Mouse (Mus musculus) small intestine, adult 2 months (tissue): ENCODE measurements around the gene Cyp4x1. TPM values are rescaled to one million over a fixed set of nuclear protein-coding genes. Genes with fewer than 3 reads are reported as not detected.
A peak's percentile ranks its signal among the peaks of the same experiment; 100 is the strongest.

Source experiments
- H3K27ac ChIP-seq: fragments of 200-500 bp; 2 replicates; pipeline ENCODE4 v1.5.1; 2012; ENCODE audit warnings: low read depth, low read length, control low read depth, inconsistent platforms; ENCODE audit not compliant: insufficient read depth
- H3K27me3 ChIP-seq: fragments of 200-500 bp; 2 replicates; pipeline ENCODE4 v1.6.1; 2012; ENCODE audit warnings: mild to moderate bottlenecking, moderate library complexity, low read length, inconsistent platforms; ENCODE audit not compliant: control insufficient read depth, insufficient read depth
- H3K36me3 ChIP-seq: fragments of 200-500 bp; 2 replicates; pipeline ENCODE4 v1.6.1; 2012; ENCODE audit warnings: mild to moderate bottlenecking, low read length, control low read depth, inconsistent platforms; ENCODE audit not compliant: control insufficient read depth, insufficient read depth
- H3K4me1 ChIP-seq: fragments of 200-500 bp; 2 replicates; pipeline ENCODE4 v1.6.1; 2012; ENCODE audit warnings: low read length, inconsistent platforms, mixed read lengths; ENCODE audit not compliant: control insufficient read depth, insufficient read depth, insufficient read length
- H3K4me3 ChIP-seq: fragments of 200-500 bp; 2 replicates; pipeline ENCODE4 v1.5.1; 2012; ENCODE audit warnings: low read depth, mild to moderate bottlenecking, control low read depth, inconsistent platforms, low read length, moderate library complexity
- CTCF ChIP-seq: fragments of 200-500 bp; IDR thresholded peaks from 2 replicates; pipeline ENCODE4 v1.5.1; 2012; ENCODE audit warnings: low read depth, mild to moderate bottlenecking, control low read depth, inconsistent platforms, low read length, moderate library complexity, mixed read lengths; ENCODE audit not compliant: insufficient replicate concordance, insufficient read length; ENCODE audit errors: extremely low read depth
- POLR2A ChIP-seq: fragments of 200-500 bp; IDR thresholded peaks from 2 replicates; pipeline ENCODE4 v1.6.1; 2012; ENCODE audit warnings: low read depth, mild to moderate bottlenecking, control low read depth, inconsistent platforms, low read length, moderate library complexity
- WGBS: fragments of 180-500 bp; shearing (Covaris S2); methylation state at CpG from one replicate; pipeline ENCODE4 v1.1.7; 2018; 5-methylcytosine and 5-hydroxymethylcytosine counted together
- polyA plus RNA-seq: library from polyadenylated mRNA; depleted of rRNA; stranded (reverse); fragments of >200 nt; gene quantifications from 2 replicates; pipeline ENCODE4 v1.2.3, GENCODE M21; 2012; rRNA removed

Cyp4x1 gene
- polyA plus RNA-seq, 1 experiment = not detected

GRCm38 (mm10) chr4:115056371-115056920 is 77.6 kb downstream of the Cyp4x1 start, which contains the start of gene Tal1:
Tal1 (plus strand) TSS chr4:115056426.
- WGBS = 2% methylated on average over 60 of the region's 60 CpGs
- no peak for TF ChIP-seq POLR2A
- no peak for TF ChIP-seq CTCF
- Histone ChIP-seq H3K4me1 (peaks cover 7% of the 10 kb centered on the region), H3K27ac (0 out of 2 replicates have a peak within 1 kb of the TSS, but pooled peaks have one; percentile 21), H3K4me3 (peak within 1 kb of the TSS; percentile 43), H3K27me3 (peaks cover 78% of the 10 kb centered on the region), H3K36me3 (no peaks in the 10 kb centered on the region)

Other genes with a start within 250 kb of the Cyp4x1 start
- 0.06 and 0.16 TPM in 2 replicates for gene Foxd2, start 225.4 kb downstream of the Cyp4x1 start, polyA plus RNA-seq
- gene Foxe3, start 208.3 kb downstream of the Cyp4x1 start, polyA plus RNA-seq = not detected in 2 replicates
- gene Cmpk1, start 147.0 kb downstream of the Cyp4x1 start, polyA plus RNA-seq = 20.1 and 43.1 TPM in 2 replicates
- gene Stil, start 134.1 kb downstream of the Cyp4x1 start, polyA plus RNA-seq = 0.29 and 0.98 TPM in 2 replicates
- gene Tal1, start 77.9 kb downstream of the Cyp4x1 start, polyA plus RNA-seq = 0.71 and 1.8 TPM in 2 replicates
- gene Pdzk1ip1, start 45.6 kb downstream of the Cyp4x1 start, polyA plus RNA-seq = 8.4 and 10.7 TPM in 2 replicates
- not detected in 2 replicates for gene Cyp4a29, start 107.8 kb upstream of the Cyp4x1 start, polyA plus RNA-seq
- gene Cyp4a12a, start 164.8 kb upstream of the Cyp4x1 start, polyA plus RNA-seq = not detected in 2 replicates